Mouse (Mus musculus) heart, embryonic 16.5 days (tissue): ENCODE measurements around the gene Gm10799. TPM values are rescaled to one million over a fixed set of nuclear protein-coding genes. Genes with fewer than 3 reads are reported as not detected.
A peak's percentile ranks its signal among the peaks of the same experiment; 100 is the strongest.
"Not testable (repeated sequence)": the region's sequence is repeated elsewhere in the genome, so short reads cannot be mapped to it uniquely, and the experiment has no call there.

Source experiments
- ATAC-seq: fragments of 200-750 bp; cut with Nextera tagmentation; replicated peaks from 2 replicates; pipeline ENCODE4 v1.8.0; 2017; ENCODE audit warnings: moderate number of reproducible peaks; ENCODE audit not compliant: insufficient read depth, low FRiP score; ENCODE audit errors: extremely low read depth
- H3K27ac ChIP-seq: fragments of 300-500 bp; sonication (generic); 2 replicates; pipeline ENCODE4 v1.5.1; 2014; ENCODE audit warnings: mild to moderate bottlenecking, low read length, control low read depth, moderate library complexity
- H3K27me3 ChIP-seq: fragments of 300-500 bp; sonication (generic); 2 replicates; pipeline ENCODE4 v1.6.1; 2014; ENCODE audit warnings: low read length, mixed read lengths; ENCODE audit not compliant: control insufficient read depth, insufficient read depth
- H3K36me3 ChIP-seq: fragments of 300-500 bp; sonication (generic); 2 replicates; pipeline ENCODE4 v1.6.1; 2014; ENCODE audit not compliant: control insufficient read depth, insufficient read depth
- H3K4me1 ChIP-seq: fragments of 300-500 bp; sonication (generic); 2 replicates; pipeline ENCODE4 v1.6.1; 2014; ENCODE audit warnings: low read length, mixed read lengths; ENCODE audit not compliant: control insufficient read depth, insufficient read depth
- H3K4me2 ChIP-seq: fragments of 300-500 bp; sonication (generic); 2 replicates; pipeline ENCODE4 v1.6.1; 2014; ENCODE audit warnings: low read depth, mild to moderate bottlenecking, control low read depth, low read length
- H3K4me3 ChIP-seq: fragments of 300-500 bp; sonication (generic); 2 replicates; pipeline ENCODE4 v1.5.1; 2014; ENCODE audit warnings: mild to moderate bottlenecking, control low read depth, low read length
- H3K9ac ChIP-seq: fragments of 300-500 bp; sonication (generic); 2 replicates; pipeline ENCODE4 v1.6.1; 2014; ENCODE audit warnings: low read length, control low read depth
- H3K9me3 ChIP-seq: fragments of 300-500 bp; sonication (generic); replicated peaks from 2 replicates; pipeline ENCODE4 v1.6.1; 2016; ENCODE audit warnings: low read length; ENCODE audit not compliant: control insufficient read depth
- WGBS: fragments of 180-500 bp; shearing (Covaris S2); extraction: QIAGEN DNeasy Blood & Tissue Kit; methylation state at CpG from one replicate; pipeline ENCODE4 v1.1.7; 2014; 5-methylcytosine and 5-hydroxymethylcytosine counted together
- polyA plus RNA-seq: library from polyadenylated mRNA; unstranded; fragments of >200 nt; fragmentation: Nextera tagmentation; extraction: Ambion mirVana; gene quantifications from 2 replicates; pipeline ENCODE4 v1.2.1, GENCODE M21; 2015

The Gm10799 gene
- polyA plus RNA-seq: not detected in 2 replicates

GRCm38 (mm10) chr2:104068450-104068849 lies at the start of gene Gm10799:
Gm10799 (minus strand) TSS chr2:104068550.
- ATAC-seq, H3K4me1 ChIP-seq, H3K9me3 ChIP-seq, H3K4me3 ChIP-seq, H3K27ac ChIP-seq, H3K36me3 ChIP-seq, H3K9ac ChIP-seq, H3K27me3 ChIP-seq, H3K4me2 ChIP-seq: not testable (repeated sequence)
- WGBS: 65% methylated on average over 7 of the region's 7 CpGs

- ATAC-seq: not testable (repeated sequence)
These were observed 48.8 kb upstream of the Gm10799 start for GRCm38 (mm10) chr2:104117173-104117572.

GRCm38 (mm10) chr2:104114898-104115297 lies 46.5 kb upstream of the Gm10799 start:
- ATAC-seq: no peak
- Histone ChIP-seq H3K27ac (no peak overlapping the region), H3K9ac (no peak overlapping the region), H3K36me3 (no peaks in the 10 kb centered on the region), H3K27me3 (no peaks in the 10 kb centered on the region), H3K4me2 (no peak overlapping the region), H3K4me1 (peaks cover 4% of the 10 kb centered on the region), H3K4me3 (no peak overlapping the region), H3K9me3 (no peaks in the 10 kb centered on the region)
- 74% methylated on average over 3 of the region's 3 CpGs for WGBS

More at GRCm38 (mm10) chr2:104117173-104117572, 48.8 kb upstream of the Gm10799 start:
- not testable (repeated sequence) for H3K27ac ChIP-seq, H3K9ac ChIP-seq, H3K4me2 ChIP-seq, H3K36me3 ChIP-seq, H3K27me3 ChIP-seq, H3K4me3 ChIP-seq, H3K9me3 ChIP-seq
- peaks cover 26% of the 10 kb centered on the region for H3K4me1 ChIP-seq

GRCm38 (mm10) chr2:104113563-104113962 lies 45.2 kb upstream of the Gm10799 start:
- H3K27ac ChIP-seq, H3K4me2 ChIP-seq, H3K4me1 ChIP-seq, H3K27me3 ChIP-seq, H3K36me3 ChIP-seq, ATAC-seq, H3K4me3 ChIP-seq, H3K9ac ChIP-seq, H3K9me3 ChIP-seq: not testable (repeated sequence)

GRCm38 (mm10) chr2:104111170-104111797 lies 42.9 kb upstream of the Gm10799 start:
- not testable (repeated sequence) for ATAC-seq, H3K4me1 ChIP-seq, H3K27me3 ChIP-seq, H3K4me3 ChIP-seq, H3K27ac ChIP-seq, H3K9me3 ChIP-seq, H3K4me2 ChIP-seq, H3K9ac ChIP-seq, H3K36me3 ChIP-seq
- no CpG with 5 or more reads among the region's 1 CpGs for WGBS

- 89% methylated on average over 4 of the region's 4 CpGs for WGBS
These were observed 41.7 kb upstream of the Gm10799 start for GRCm38 (mm10) chr2:104110031-104110430.

GRCm38 (mm10) chr2:104109528-104109927 lies 41.2 kb upstream of the Gm10799 start:
- no peak overlapping the region for H3K4me2 ChIP-seq
- H3K9ac ChIP-seq: no peak overlapping the region

More at GRCm38 (mm10) chr2:104110031-104110430, 41.7 kb upstream of the Gm10799 start:
- Histone ChIP-seq H3K9me3 (no peaks in the 10 kb centered on the region), H3K27me3 (no peaks in the 10 kb centered on the region), H3K27ac (peak overlapping the region; percentile 2; the same call in 1 of the 2 replicates), H3K4me3 (no peak overlapping the region), H3K4me1 (no peaks in the 10 kb centered on the region), H3K9ac (no peak overlapping the region), H3K4me2 (no peak overlapping the region), H3K36me3 (peaks cover 4% of the 10 kb centered on the region)
- ATAC-seq: no peak

GRCm38 (mm10) chr2:104109021-104109420 lies 40.7 kb upstream of the Gm10799 start:
- ATAC-seq: 0 out of 2 replicates have a peak, but pooled peaks have one; percentile 24
- not testable (repeated sequence) for H3K4me1 ChIP-seq, H3K4me2 ChIP-seq, H3K36me3 ChIP-seq, H3K27me3 ChIP-seq, H3K9ac ChIP-seq, H3K4me3 ChIP-seq, H3K9me3 ChIP-seq
- H3K27ac ChIP-seq: peak overlapping the region; percentile 2
- 32% methylated on average over 2 of the region's 2 CpGs for WGBS

More at GRCm38 (mm10) chr2:104109528-104109927, 41.2 kb upstream of the Gm10799 start:
- Histone ChIP-seq H3K27ac (peak overlapping the region; percentile 2), H3K27me3 (no peaks in the 10 kb centered on the region), H3K9me3 (no peaks in the 10 kb centered on the region), H3K4me3 (no peak overlapping the region), H3K36me3 (peaks cover 4% of the 10 kb centered on the region), H3K4me1 (no peaks in the 10 kb centered on the region)
- ATAC-seq: no peak
- WGBS: 27% methylated on average over 2 of the region's 2 CpGs

- no peak for ATAC-seq
- 87% methylated on average over 6 of the region's 6 CpGs for WGBS
These were observed 36.5 kb upstream of the Gm10799 start for GRCm38 (mm10) chr2:104104800-104105199.

More at GRCm38 (mm10) chr2:104104800-104105199, 36.5 kb upstream of the Gm10799 start:
- Histone ChIP-seq H3K27ac (no peak overlapping the region), H3K4me2 (no peak overlapping the region), H3K36me3 (peaks cover 4% of the 10 kb centered on the region), H3K9me3 (no peaks in the 10 kb centered on the region), H3K4me1 (peaks cover 6% of the 10 kb centered on the region; the same call in 1 of the 2 replicates), H3K4me3 (no peak overlapping the region), H3K27me3 (no peaks in the 10 kb centered on the region), H3K9ac (no peak overlapping the region)
